Mouse (Mus musculus) limb, embryonic 15.5 days (tissue): ENCODE data around the gene Uggt1. TPM values are rescaled to one million over a fixed set of nuclear protein-coding genes. Genes with fewer than 3 reads are reported as not detected.

Experiments
- ATAC-seq: fragments of 200-750 bp; cut with Nextera tagmentation; 2 replicates; pipeline ENCODE4 v1.8.0; 2017; ENCODE audit warnings: low read depth, moderate TSS enrichment; ENCODE audit not compliant: insufficient number of reproducible peaks, low FRiP score, low TSS enrichment
- H3K27ac ChIP-seq: fragments of 300-500 bp; sonication (generic); 2 replicates; pipeline ENCODE4 v1.5.1; 2015; ENCODE audit warnings: moderate library complexity, mild to moderate bottlenecking, inconsistent platforms
- H3K27me3 ChIP-seq: fragments of 300-500 bp; sonication (generic); 2 replicates; pipeline ENCODE4 v1.6.1; 2015; ENCODE audit warnings: inconsistent platforms
- H3K36me3 ChIP-seq: fragments of 300-500 bp; sonication (generic); 2 replicates; pipeline ENCODE4 v1.6.1; 2015; ENCODE audit warnings: inconsistent platforms
- H3K4me1 ChIP-seq: fragments of 300-500 bp; sonication (generic); 2 replicates; pipeline ENCODE4 v1.6.1; 2015; ENCODE audit warnings: inconsistent platforms
- H3K4me2 ChIP-seq: fragments of 300-500 bp; sonication (generic); 2 replicates; pipeline ENCODE4 v1.6.1; 2015; ENCODE audit warnings: mild to moderate bottlenecking, inconsistent platforms
- H3K4me3 ChIP-seq: fragments of 300-500 bp; sonication (generic); 2 replicates; pipeline ENCODE4 v1.5.1; 2015; ENCODE audit warnings: mild to moderate bottlenecking, inconsistent platforms
- H3K9ac ChIP-seq: fragments of 300-500 bp; sonication (generic); 2 replicates; pipeline ENCODE4 v1.6.1; 2015; ENCODE audit warnings: inconsistent platforms
- H3K9me3 ChIP-seq: fragments of 300-500 bp; sonication (generic); 2 replicates; pipeline ENCODE4 v1.6.1; 2016; ENCODE audit warnings: inconsistent platforms
- WGBS: fragments of 180-500 bp; shearing (Covaris S2); methylation state at CpG from one replicate; pipeline ENCODE4 v1.1.7; 2015; 5-methylcytosine and 5-hydroxymethylcytosine counted together
- polyA plus RNA-seq: library from polyadenylated mRNA; unstranded; fragments of >200 nt; fragmentation: Nextera tagmentation; extraction: Ambion mirVana; gene quantifications from 2 replicates; pipeline ENCODE4 v1.2.1, GENCODE M21; 2015

Uggt1 gene
- polyA plus RNA-seq, 1 experiment from 2014 or later, result 52.2 TPM

GRCm38 (mm10) chr1:36129881-36130280, 114.6 kb downstream of the Uggt1 start:
- Histone ChIP-seq H3K27me3 (no peaks in the 10 kb centered on the region), H3K9me3 (no peaks in the 10 kb centered on the region), H3K4me1 (0 out of 2 replicates have a peak, but pooled peaks cover 2% of the 10 kb centered on the region), H3K36me3 (no peaks in the 10 kb centered on the region), H3K4me3 (no peak overlapping the region), H3K9ac (no peak overlapping the region), H3K4me2 (no peak overlapping the region), H3K27ac (no peak overlapping the region)
- 91% methylated on average over 8 of the region's 8 CpGs for WGBS
- no peak for ATAC-seq

GRCm38 (mm10) chr1:36129126-36129525, 115.4 kb downstream of the Uggt1 start:
- H3K9me3 ChIP-seq, result no peaks in the 10 kb centered on the region
- no peak overlapping the region for H3K27ac ChIP-seq
- H3K9ac ChIP-seq, result no peak overlapping the region
- H3K27me3 ChIP-seq, result no peaks in the 10 kb centered on the region
- H3K4me2 ChIP-seq, result no peak overlapping the region
- 29% methylated on average over 4 of the region's 4 CpGs for WGBS
- H3K36me3 ChIP-seq, result no peaks in the 10 kb centered on the region
- 0 out of 2 replicates have a peak, but pooled peaks cover 2% of the 10 kb centered on the region for H3K4me1 ChIP-seq
- H3K4me3 ChIP-seq, result no peak overlapping the region
- no peak for ATAC-seq

- WGBS, result 63% methylated on average over 7 of the region's 7 CpGs
- Histone ChIP-seq H3K4me1 (no peaks in the 10 kb centered on the region), H3K4me2 (no peak overlapping the region), H3K9ac (no peak overlapping the region), H3K27me3 (no peaks in the 10 kb centered on the region), H3K27ac (no peak overlapping the region), H3K9me3 (no peaks in the 10 kb centered on the region), H3K4me3 (no peak overlapping the region), H3K36me3 (no peaks in the 10 kb centered on the region)
- ATAC-seq, result no peak
Measured at GRCm38 (mm10) chr1:36125076-36125475, 119.4 kb downstream of the Uggt1 start.

GRCm38 (mm10) chr1:36121172-36121571, 123.3 kb downstream of the Uggt1 start:
- ATAC-seq, result no peak
- H3K4me2 ChIP-seq, result no peak overlapping the region
- H3K4me1 ChIP-seq, result no peaks in the 10 kb centered on the region
- 84% methylated on average over 8 of the region's 8 CpGs for WGBS
- no peak overlapping the region for H3K4me3 ChIP-seq
- H3K9me3 ChIP-seq, result no peaks in the 10 kb centered on the region
- no peaks in the 10 kb centered on the region for H3K36me3 ChIP-seq
- no peak overlapping the region for H3K27ac ChIP-seq
- H3K27me3 ChIP-seq, result no peaks in the 10 kb centered on the region
- no peak overlapping the region for H3K9ac ChIP-seq

- Histone ChIP-seq H3K4me3 (no peak overlapping the region), H3K4me1 (no peaks in the 10 kb centered on the region), H3K4me2 (no peak overlapping the region), H3K9me3 (no peaks in the 10 kb centered on the region), H3K27ac (no peak overlapping the region), H3K36me3 (no peaks in the 10 kb centered on the region), H3K27me3 (no peaks in the 10 kb centered on the region), H3K9ac (no peak overlapping the region)
- no peak for ATAC-seq
- WGBS, result 79% methylated on average over 4 of the region's 4 CpGs
Measured at GRCm38 (mm10) chr1:36119426-36119825, 125.1 kb downstream of the Uggt1 start.

- H3K4me2 ChIP-seq, result no peak overlapping the region
- H3K36me3 ChIP-seq, result no peaks in the 10 kb centered on the region
- no peak overlapping the region for H3K9ac ChIP-seq
- H3K4me1 ChIP-seq, result no peaks in the 10 kb centered on the region
- no peaks in the 10 kb centered on the region for H3K9me3 ChIP-seq
- 73% methylated on average over 3 of the region's 3 CpGs for WGBS
- no peak for ATAC-seq
- no peak overlapping the region for H3K27ac ChIP-seq
- H3K4me3 ChIP-seq, result no peak overlapping the region
- H3K27me3 ChIP-seq, result no peaks in the 10 kb centered on the region
Measured at GRCm38 (mm10) chr1:36118958-36119357, 125.6 kb downstream of the Uggt1 start.

- H3K4me3 ChIP-seq, result no peak overlapping the region
- 89% methylated on average over 9 of the region's 9 CpGs for WGBS
- H3K27ac ChIP-seq, result no peak overlapping the region
- H3K36me3 ChIP-seq, result no peaks in the 10 kb centered on the region
- no peak for ATAC-seq
- H3K4me1 ChIP-seq, result no peaks in the 10 kb centered on the region
- H3K9me3 ChIP-seq, result no peaks in the 10 kb centered on the region
- H3K27me3 ChIP-seq, result no peaks in the 10 kb centered on the region
- H3K9ac ChIP-seq, result no peak overlapping the region
- H3K4me2 ChIP-seq, result no peak overlapping the region
Measured at GRCm38 (mm10) chr1:36118061-36118685, 126.3 kb downstream of the Uggt1 start.

GRCm38 (mm10) chr1:36116488-36116887, 128.0 kb downstream of the Uggt1 start:
- 70% methylated on average over 5 of the region's 5 CpGs for WGBS
- Histone ChIP-seq H3K27ac (no peak overlapping the region), H3K4me3 (no peak overlapping the region), H3K36me3 (no peaks in the 10 kb centered on the region), H3K27me3 (no peaks in the 10 kb centered on the region), H3K9ac (no peak overlapping the region), H3K9me3 (no peaks in the 10 kb centered on the region), H3K4me1 (no peaks in the 10 kb centered on the region), H3K4me2 (no peak overlapping the region)
- no peak for ATAC-seq

GRCm38 (mm10) chr1:36114844-36115243, 129.7 kb downstream of the Uggt1 start:
- no peak for ATAC-seq

GRCm38 (mm10) chr1:36113670-36114069, 130.8 kb downstream of the Uggt1 start:
- WGBS, result 74% methylated on average over 8 of the region's 8 CpGs
- no peak overlapping the region for H3K4me2 ChIP-seq
- no peak overlapping the region for H3K4me3 ChIP-seq
- no peaks in the 10 kb centered on the region for H3K4me1 ChIP-seq
- no peaks in the 10 kb centered on the region for H3K27me3 ChIP-seq
- H3K9me3 ChIP-seq, result no peaks in the 10 kb centered on the region
- no peak overlapping the region for H3K9ac ChIP-seq
- no peak for ATAC-seq
- no peak overlapping the region for H3K27ac ChIP-seq
- H3K36me3 ChIP-seq, result no peaks in the 10 kb centered on the region

More at GRCm38 (mm10) chr1:36114844-36115243, 129.7 kb downstream of the Uggt1 start:
- no peaks in the 10 kb centered on the region for H3K36me3 ChIP-seq
- H3K9me3 ChIP-seq, result no peaks in the 10 kb centered on the region
- WGBS, result 89% methylated on average over 3 of the region's 3 CpGs
- no peak overlapping the region for H3K9ac ChIP-seq
- H3K4me3 ChIP-seq, result no peak overlapping the region
- H3K4me1 ChIP-seq, result no peaks in the 10 kb centered on the region
- H3K27ac ChIP-seq, result no peak overlapping the region
- H3K4me2 ChIP-seq, result no peak overlapping the region
- H3K27me3 ChIP-seq, result no peaks in the 10 kb centered on the region

- Histone ChIP-seq H3K36me3 (no peaks in the 10 kb centered on the region), H3K4me1 (no peaks in the 10 kb centered on the region), H3K27ac (no peak overlapping the region), H3K4me3 (no peak overlapping the region), H3K27me3 (no peaks in the 10 kb centered on the region), H3K9ac (no peak overlapping the region), H3K4me2 (no peak overlapping the region), H3K9me3 (no peaks in the 10 kb centered on the region)
- ATAC-seq, result no peak
- 85% methylated on average over 3 of the region's 3 CpGs for WGBS
Measured at GRCm38 (mm10) chr1:36112665-36113064, 131.9 kb downstream of the Uggt1 start.

GRCm38 (mm10) chr1:36109987-36110386, 134.5 kb downstream of the Uggt1 start:
- 77% methylated on average over 4 of the region's 4 CpGs for WGBS
- Histone ChIP-seq H3K4me2 (no peak overlapping the region), H3K4me3 (no peak overlapping the region), H3K4me1 (no peaks in the 10 kb centered on the region), H3K27ac (no peak overlapping the region), H3K9me3 (no peaks in the 10 kb centered on the region), H3K9ac (no peak overlapping the region), H3K36me3 (peaks cover 18% of the 10 kb centered on the region), H3K27me3 (no peaks in the 10 kb centered on the region)
- no peak for ATAC-seq
